In the genomic region with DNA sequence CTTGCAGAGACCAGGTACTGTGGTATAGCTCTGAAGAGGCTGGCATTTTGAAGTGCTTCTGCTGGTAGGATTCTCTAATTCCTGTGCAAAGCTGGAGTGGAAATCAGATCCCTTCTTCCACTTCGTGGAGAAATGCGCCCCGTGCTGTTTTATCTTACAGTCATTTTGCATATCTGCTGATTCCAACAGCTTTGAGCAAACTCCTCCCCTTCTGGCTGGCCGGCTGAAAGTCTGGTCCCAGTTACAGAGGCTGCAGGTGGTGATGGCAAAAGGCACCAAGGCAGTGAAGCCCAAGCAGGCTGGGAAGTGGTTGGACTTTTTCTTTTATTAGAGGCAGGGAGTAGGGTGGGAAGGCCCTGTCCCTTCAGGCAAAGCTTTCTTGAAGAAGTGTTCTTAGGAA, we compare ENCODE assay signal across 7 mouse cellular contexts.
DNase-seq lines count a peak whose midpoint lies in the region; ATAC-seq lines count a peak whose summit lies in the region.

No protein-coding gene starts in this region.

- peak overlapping the region; percentile 1; the same call in 1 of the 2 replicates for H3K4me3 ChIP-seq in kidney, embryonic 16.5 days (ENCODE audit: low read length)

- no peaks in the 10 kb centered on the region for H3K9me3 ChIP-seq in kidney, embryonic 16.5 days (ENCODE audit: low read length)

- no peak overlapping the region; the same call in 1 of the 2 replicates for H3K9ac ChIP-seq in kidney, embryonic 16.5 days (replicated peaks; ENCODE audit: low read length)

- peak; percentile 78 for DNase-seq in A20 (ENCODE audit: low read depth, low spot score)
- peak; percentile 60 for DNase-seq in CD4-positive, CD25-positive, alpha-beta regulatory T cell, adult 2 months (ENCODE audit: low read depth, low spot score)
- peak; percentile 77 to 78 for DNase-seq in cerebellum, postnatal 25 days
- DNase-seq in heart, adult 18-20 months: peak; percentile 85 to 87
- peak; percentile 68 to 74 for DNase-seq in lung, postnatal 4 days
- peak; percentile 43 to 54 for DNase-seq in thymus, postnatal 10 days (ENCODE audit: low spot score in 2 of 2)

- H3K36me3 ChIP-seq in kidney, embryonic 16.5 days (ENCODE audit: insufficient read depth, low read length): no peaks in the 10 kb centered on the region

- peaks cover 4% of the 10 kb centered on the region; the same call in 1 of the 2 replicates for H3K27me3 ChIP-seq in kidney, embryonic 16.5 days (ENCODE audit: insufficient read depth, low read length)

- peak overlapping the region; percentile 81 for H3K27ac ChIP-seq in kidney, embryonic 16.5 days (ENCODE audit: low read length)

- peak overlapping the region; percentile 44 for H3K4me2 ChIP-seq in kidney, embryonic 16.5 days (replicated peaks; ENCODE audit: low read depth, low read length)

- ATAC-seq in kidney, embryonic 16.5 days (ENCODE audit: low FRiP score, low TSS enrichment): peak; percentile 40; the same call in 1 of the 2 replicates

- H3K4me1 ChIP-seq in kidney, embryonic 16.5 days (ENCODE audit: insufficient read depth, low read length): peaks cover 33% of the 10 kb centered on the region

- 3% methylated on average over 4 of the region's 4 CpGs for WGBS in kidney, embryonic 16.5 days

Comparison
In these comparisons a context has a peak if more than half of its experiments do, and no peak if none do; other contexts are left out.
1. Peak in every context shown above with its lines: DNase-seq, ATAC-seq, H3K4me3 ChIP-seq and H3K27ac ChIP-seq.